Mouse (Mus musculus) stomach, postnatal 0 days (tissue): Measurements from ENCODE around the gene Map4k1. TPM values are rescaled to one million over a fixed set of nuclear protein-coding genes. Genes with fewer than 3 reads are reported as not detected.

Experiments
- ATAC-seq: fragments of 200-750 bp; cut with Nextera tagmentation; 2 replicates; pipeline ENCODE4 v1.8.0; 2017; ENCODE audit not compliant: low FRiP score, low TSS enrichment
- DNase-seq: peaks from one replicate; pipeline ENCODE4 v3.0.0-alpha.2; 2016; ENCODE audit warnings: low spot score
- H3K27ac ChIP-seq: fragments of 300-500 bp; sonication (generic); replicated peaks from 2 replicates; pipeline ENCODE4 v1.5.1; 2014; ENCODE audit warnings: mild to moderate bottlenecking, control low read depth
- H3K27me3 ChIP-seq: fragments of 300-500 bp; sonication (generic); 2 replicates; pipeline ENCODE4 v1.6.1; 2014; ENCODE audit warnings: low read length; ENCODE audit not compliant: control insufficient read depth, insufficient read depth
- H3K36me3 ChIP-seq: fragments of 300-500 bp; sonication (generic); 2 replicates; pipeline ENCODE4 v1.6.1; 2014; ENCODE audit warnings: low read length, mixed read lengths; ENCODE audit not compliant: control insufficient read depth, insufficient read depth
- H3K4me1 ChIP-seq: fragments of 300-500 bp; sonication (generic); replicated peaks from 2 replicates; pipeline ENCODE4 v1.6.1; 2014; ENCODE audit warnings: antibody characterized with exemption; ENCODE audit not compliant: control insufficient read depth, insufficient read depth
- H3K4me2 ChIP-seq: fragments of 300-500 bp; sonication (generic); replicated peaks from 2 replicates; pipeline ENCODE4 v1.6.1; 2014; ENCODE audit warnings: low read depth, mild to moderate bottlenecking, control low read depth, moderate library complexity
- H3K4me3 ChIP-seq: fragments of 300-500 bp; sonication (generic); 2 replicates; pipeline ENCODE4 v1.5.1; 2014; ENCODE audit warnings: low read depth, low read length, control low read depth
- H3K9ac ChIP-seq: fragments of 300-500 bp; sonication (generic); 2 replicates; pipeline ENCODE4 v1.6.1; 2014; ENCODE audit warnings: mild to moderate bottlenecking, low read length, control low read depth, mixed read lengths
- H3K9me3 ChIP-seq: fragments of 300-500 bp; sonication (generic); 2 replicates; pipeline ENCODE4 v1.6.1; 2016; ENCODE audit warnings: low read length; ENCODE audit not compliant: control insufficient read depth
- CTCF ChIP-seq: IDR thresholded peaks from 2 replicates; pipeline ENCODE4 v1.5.1; 2016; ENCODE audit warnings: antibody characterized with exemption, low read depth, mild to moderate bottlenecking, moderate library complexity
- EP300 ChIP-seq: optimal IDR thresholded peaks from 2 replicates; pipeline ENCODE3; 2016; ENCODE audit warnings: antibody characterized with exemption
- WGBS: fragments of 180-500 bp; shearing (Covaris S2); extraction: QIAGEN DNeasy Blood & Tissue Kit; methylation state at CpG from one replicate; pipeline ENCODE4 v1.1.7; 2014; 5-methylcytosine and 5-hydroxymethylcytosine counted together
- polyA plus RNA-seq: library from polyadenylated mRNA; unstranded; fragments of >200 nt; fragmentation: Nextera tagmentation; extraction: Ambion mirVana; gene quantifications from 2 replicates; pipeline ENCODE4 v1.2.1, GENCODE M21; 2015

Gene Map4k1
- polyA plus RNA-seq, 1 experiment from 2014 or later, result 3.6 TPM

GRCm38 (mm10) chr7:28939418-28940183 lies 42.2 kb upstream of the Map4k1 start:
- no peak for TF ChIP-seq EP300
- no peak for TF ChIP-seq CTCF
- no peaks in the 10 kb centered on the region for H3K27me3 ChIP-seq
- ATAC-seq (0 out of 2 replicates have a peak, but pooled peaks have one; percentile 61), DNase-seq (no peak)
- no peak overlapping the region for H3K9ac ChIP-seq
- 44% methylated on average over 7 of the region's 7 CpGs for WGBS
- H3K27ac ChIP-seq, result peak overlapping the region; percentile 86
- H3K4me3 ChIP-seq, result no peak overlapping the region
- no peak overlapping the region for H3K4me2 ChIP-seq
- peaks cover 2% of the 10 kb centered on the region; the same call in 1 of the 2 replicates for H3K36me3 ChIP-seq
- H3K4me1 ChIP-seq, result peaks cover 32% of the 10 kb centered on the region
- H3K9me3 ChIP-seq, result no peaks in the 10 kb centered on the region

- ATAC-seq (no peak), DNase-seq (no peak)
- no peaks in the 10 kb centered on the region for H3K9me3 ChIP-seq
- H3K36me3 ChIP-seq, result no peaks in the 10 kb centered on the region
- no peaks in the 10 kb centered on the region for H3K27me3 ChIP-seq
- H3K4me1 ChIP-seq, result peaks cover 40% of the 10 kb centered on the region
- H3K27ac ChIP-seq, result peak overlapping the region; percentile 86
- no peak overlapping the region; the same call in 1 of the 2 replicates for H3K9ac ChIP-seq
- H3K4me3 ChIP-seq, result no peak overlapping the region
- no peak for TF ChIP-seq EP300
- no peak for TF ChIP-seq CTCF
- 45% methylated on average over 4 of the region's 4 CpGs for WGBS
- no peak overlapping the region for H3K4me2 ChIP-seq
Observed at GRCm38 (mm10) chr7:28941129-28941528, 40.7 kb upstream of the Map4k1 start.

GRCm38 (mm10) chr7:28941542-28941941 lies 40.3 kb upstream of the Map4k1 start:
- WGBS, result 41% methylated on average over 4 of the region's 4 CpGs
- peak overlapping the region; percentile 31; the same call in 1 of the 2 replicates for H3K9ac ChIP-seq

GRCm38 (mm10) chr7:28943451-28944180 lies 38.2 kb upstream of the Map4k1 start:
- Histone ChIP-seq H3K4me3 (no peak overlapping the region), H3K9ac (no peak overlapping the region), H3K36me3 (no peaks in the 10 kb centered on the region), H3K27ac (peak overlapping the region; percentile 77), H3K4me2 (no peak overlapping the region), H3K27me3 (no peaks in the 10 kb centered on the region), H3K9me3 (no peaks in the 10 kb centered on the region), H3K4me1 (peaks cover 39% of the 10 kb centered on the region)
- 34% methylated on average over 5 of the region's 5 CpGs for WGBS
- ATAC-seq (peak; percentile 16; the same call in 1 of the 2 replicates), DNase-seq (no peak)
- TF ChIP-seq CTCF (no peak), EP300 (no peak)

More at GRCm38 (mm10) chr7:28941542-28941941, 40.3 kb upstream of the Map4k1 start:
- Histone ChIP-seq H3K36me3 (no peaks in the 10 kb centered on the region), H3K27ac (peak overlapping the region; percentile 86), H3K4me2 (no peak overlapping the region), H3K9me3 (no peaks in the 10 kb centered on the region), H3K27me3 (no peaks in the 10 kb centered on the region), H3K4me1 (peaks cover 40% of the 10 kb centered on the region), H3K4me3 (no peak overlapping the region)
- no peak for ATAC-seq
- DNase-seq, result peak; percentile 27
- TF ChIP-seq CTCF, result no peak
- TF ChIP-seq EP300, result no peak

- H3K36me3 ChIP-seq, result no peaks in the 10 kb centered on the region
- peaks cover 40% of the 10 kb centered on the region for H3K4me1 ChIP-seq
- 0 out of 2 replicates have a peak overlapping the region, but pooled peaks have one; percentile 17 for H3K4me2 ChIP-seq
- ATAC-seq (no peak), DNase-seq (no peak)
- H3K9ac ChIP-seq, result peak overlapping the region; percentile 35; the same call in 1 of the 2 replicates
- 45% methylated on average over 6 of the region's 6 CpGs for WGBS
- peak overlapping the region; percentile 83 for H3K27ac ChIP-seq
- H3K27me3 ChIP-seq, result no peaks in the 10 kb centered on the region
- H3K4me3 ChIP-seq, result no peak overlapping the region
- H3K9me3 ChIP-seq, result no peaks in the 10 kb centered on the region
- TF ChIP-seq CTCF (no peak), EP300 (no peak)
Observed at GRCm38 (mm10) chr7:28944756-28945415, 37.0 kb upstream of the Map4k1 start.
